Mouse (Mus musculus): ENCODE measurements around the gene Rhobtb3.
"Not testable (repeated sequence)": the region's sequence is repeated elsewhere in the genome, so short reads cannot be mapped to it uniquely, and the experiment has no call there.

The Rhobtb3 gene

GRCm38 (mm10) chr13:75930023-75930422 is 13.7 kb downstream of the Rhobtb3 start:
- CTCF ChIA-PET = no interaction called here

- CTCF ChIA-PET = not testable (repeated sequence)
Measured at GRCm38 (mm10) chr13:75929071-75929470, 14.7 kb downstream of the Rhobtb3 start.

- CTCF ChIA-PET = interaction anchor here (0.7 kb wide), 1 partner anchor 1885 kb away, joined by 4 read pairs; no protein-coding TSS in a partner anchor
Measured at GRCm38 (mm10) chr13:75927951-75928350, 15.8 kb downstream of the Rhobtb3 start.

GRCm38 (mm10) chr13:75914151-75914550 is 29.6 kb downstream of the Rhobtb3 start:
- CTCF ChIA-PET = no interaction called here

- CTCF ChIA-PET = no interaction called here
Measured at GRCm38 (mm10) chr13:75908187-75908586, 35.5 kb downstream of the Rhobtb3 start.

- CTCF ChIA-PET = no interaction called here
Measured at GRCm38 (mm10) chr13:75907133-75907532, 36.6 kb downstream of the Rhobtb3 start.

- CTCF ChIA-PET = no interaction called here
Measured at GRCm38 (mm10) chr13:75904660-75905059, 39.1 kb downstream of the Rhobtb3 start.

GRCm38 (mm10) chr13:75900928-75901327 is 42.8 kb downstream of the Rhobtb3 start:
- CTCF ChIA-PET = not testable (repeated sequence)

GRCm38 (mm10) chr13:75892876-75893275 is 50.8 kb downstream of the Rhobtb3 start:
- CTCF ChIA-PET = no interaction called here

- CTCF ChIA-PET = no interaction called here
Measured at GRCm38 (mm10) chr13:75892291-75892690, 51.4 kb downstream of the Rhobtb3 start.

- CTCF ChIA-PET = no interaction called here
Measured at GRCm38 (mm10) chr13:75891868-75892267, 51.9 kb downstream of the Rhobtb3 start.

- CTCF ChIA-PET = no interaction called here
Measured at GRCm38 (mm10) chr13:75883792-75884191, 59.9 kb downstream of the Rhobtb3 start.

GRCm38 (mm10) chr13:75880501-75880900 is 63.2 kb downstream of the Rhobtb3 start:
- CTCF ChIA-PET = no interaction called here

GRCm38 (mm10) chr13:75879756-75880155 is 64.0 kb downstream of the Rhobtb3 start:
- CTCF ChIA-PET = interaction anchor here (0.7 kb wide), 1 partner anchor 1071 kb away, joined by 7 read pairs; the partner anchor contains the start of gene Cast

- CTCF ChIA-PET = no interaction called here
Measured at GRCm38 (mm10) chr13:75877907-75878306, 65.8 kb downstream of the Rhobtb3 start.

- CTCF ChIA-PET = interaction anchor here (0.6 kb wide), 1 partner anchor 25 kb away, joined by 8 read pairs; no protein-coding TSS in a partner anchor
Measured at GRCm38 (mm10) chr13:75876592-75876991, 67.1 kb downstream of the Rhobtb3 start.

- CTCF ChIA-PET = interaction anchor here (0.6 to 0.8 kb wide), 2 partner anchors 17 to 25 kb away, joined by 4 to 8 read pairs; no protein-coding TSS in a partner anchor
Measured at GRCm38 (mm10) chr13:75876188-75876587, 67.5 kb downstream of the Rhobtb3 start.

- CTCF ChIA-PET = interaction anchor here (0.6 to 0.7 kb wide), 2 partner anchors 140 to 566 kb away, joined by 9 to 14 read pairs; no protein-coding TSS in a partner anchor
Measured at GRCm38 (mm10) chr13:75874608-75875376, 68.9 kb downstream of the Rhobtb3 start.

- CTCF ChIA-PET = no interaction called here
Measured at GRCm38 (mm10) chr13:75867876-75868275, 75.8 kb downstream of the Rhobtb3 start.

- CTCF ChIA-PET = no interaction called here
Measured at GRCm38 (mm10) chr13:75865486-75866184, 78.1 kb downstream of the Rhobtb3 start.

- CTCF ChIA-PET = interaction anchor here (0.6 to 0.9 kb wide), 2 partner anchors 16 to 1135 kb away, joined by 4 read pairs; no protein-coding TSS in a partner anchor
Measured at GRCm38 (mm10) chr13:75859264-75859844, 84.4 kb downstream of the Rhobtb3 start.

- CTCF ChIA-PET = no interaction called here
Measured at GRCm38 (mm10) chr13:75853118-75853517, 90.6 kb downstream of the Rhobtb3 start.
